In the genomic region with DNA sequence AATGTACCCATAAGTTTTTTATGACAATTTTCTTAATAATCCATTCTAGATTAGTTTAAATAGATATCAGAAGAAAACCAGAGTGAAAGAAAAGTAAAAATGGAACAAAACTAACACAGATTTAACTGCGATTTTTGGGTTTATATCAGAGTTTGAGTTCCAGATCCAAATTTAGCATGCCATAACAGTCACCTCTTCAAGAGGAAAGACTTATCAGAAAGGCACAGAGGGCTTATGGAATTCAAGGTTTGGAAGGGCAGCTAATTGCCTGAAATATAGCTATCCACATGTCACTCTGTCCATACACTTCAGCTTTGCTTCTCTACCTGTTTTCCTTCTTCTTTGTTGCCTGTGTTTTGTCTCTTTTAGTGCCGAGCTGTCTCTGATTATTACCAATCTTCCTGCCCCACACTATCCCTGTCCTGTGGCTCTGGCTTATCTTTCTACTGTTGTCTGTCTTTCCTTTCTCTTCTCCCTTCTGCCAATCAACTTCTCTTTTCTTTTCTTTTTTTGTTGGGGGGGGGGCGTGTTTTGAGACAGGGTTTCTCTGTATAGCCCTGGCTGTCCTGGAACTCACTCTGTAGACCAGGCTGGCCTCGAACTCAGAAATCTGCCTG, we compare ENCODE assay signal across 52 mouse cellular contexts. TPM values are rescaled to one million over a fixed set of nuclear protein-coding genes. Genes with fewer than 3 reads are reported as not detected.
"Had no signal": no experiment of that assay in that cellular context is flagged by ENCODE, and none has a peak within 500 bp of the region (broad histone marks: within the 10 kb centered on the region; RNA-seq: fewer than 3 reads in every experiment).

No protein-coding gene starts in this region.

- H3K36me3 ChIP-seq: heart, embryonic 12.5 days; heart, embryonic 13.5 days; heart, embryonic 15.5 days; hindbrain, embryonic 10.5 days; hindbrain, embryonic 12.5 days; hindbrain, embryonic 13.5 days; hindbrain, embryonic 15.5 days; intestine, embryonic 15.5 days; kidney, embryonic 15.5 days had no signal

- H3K27me3 ChIP-seq: heart, embryonic 12.5 days; heart, embryonic 13.5 days; heart, embryonic 15.5 days; hindbrain, embryonic 12.5 days; hindbrain, embryonic 13.5 days; hindbrain, embryonic 15.5 days; intestine, embryonic 15.5 days; kidney, embryonic 15.5 days had no signal

- H3K9ac ChIP-seq: heart, embryonic 12.5 days; heart, embryonic 13.5 days; heart, embryonic 15.5 days; hindbrain, embryonic 12.5 days; hindbrain, embryonic 13.5 days; hindbrain, embryonic 14.5 days; hindbrain, embryonic 15.5 days; intestine, embryonic 15.5 days; kidney, embryonic 15.5 days had no signal

- H3K4me1 ChIP-seq: heart, embryonic 12.5 days; heart, embryonic 13.5 days; heart, embryonic 15.5 days; hindbrain, embryonic 10.5 days; hindbrain, embryonic 12.5 days; hindbrain, embryonic 13.5 days; hindbrain, embryonic 15.5 days; intestine, embryonic 15.5 days; kidney, embryonic 15.5 days had no signal

- H3K27ac ChIP-seq: heart, embryonic 13.5 days; heart, embryonic 15.5 days; hindbrain, embryonic 10.5 days; hindbrain, embryonic 12.5 days; hindbrain, embryonic 13.5 days; hindbrain, embryonic 14.5 days; hindbrain, embryonic 15.5 days; hindbrain, postnatal 0 days; intestine, embryonic 15.5 days; kidney, embryonic 15.5 days; kidney, postnatal 0 days; layer of hippocampus, adult 2 months; left cerebral cortex, adult 2 months had no signal

- H3K9me3 ChIP-seq: heart, embryonic 12.5 days; heart, embryonic 13.5 days; heart, embryonic 15.5 days; hindbrain, embryonic 10.5 days; hindbrain, embryonic 12.5 days; hindbrain, embryonic 13.5 days; hindbrain, embryonic 15.5 days; intestine, embryonic 15.5 days; kidney, embryonic 15.5 days had no signal

- DNase-seq: heart, postnatal 10 days; heart, postnatal 14 days; heart, postnatal 36 days; heart, postnatal 4 days; kidney, adult 11 months; kidney, adult 18-20 months; kidney, adult 2 months; kidney, adult 8-10 months; kidney, adult 9 months; kidney, postnatal 10 days; kidney, postnatal 14 days; kidney, postnatal 25 days; kidney, postnatal 36 days; kidney, postnatal 4 days; layer of hippocampus, adult 9-11 months; layer of hippocampus, postnatal 36 days had no signal

- H3K4me3 ChIP-seq: heart, embryonic 12.5 days; heart, embryonic 13.5 days; heart, embryonic 15.5 days; hindbrain, embryonic 10.5 days; hindbrain, embryonic 12.5 days; hindbrain, embryonic 13.5 days; hindbrain, embryonic 15.5 days; intestine, embryonic 15.5 days; kidney, embryonic 15.5 days; layer of hippocampus, adult 2 months; left cerebral cortex, adult 2 months had no signal

RNA-seq across cellular contexts. Expression of a gene that starts 36.6 kb away (rescaled TPM):
- total RNA-seq: heart, postnatal 10 days; heart, postnatal 14 days; heart, postnatal 25 days; heart, postnatal 36 days; heart, postnatal 4 days; hematopoietic stem cell, adult 5-6 weeks; hindbrain, postnatal 0 days; layer of hippocampus, adult 18-20 months; layer of hippocampus, adult 2 months; layer of hippocampus, adult 8-10 months; layer of hippocampus, postnatal 10 days; layer of hippocampus, postnatal 14 days; layer of hippocampus, postnatal 25 days; layer of hippocampus, postnatal 36 days; left cerebral cortex, adult 18-20 months; left cerebral cortex, adult 2 months; left cerebral cortex, adult 8-10 months had no signal
- polyA plus RNA-seq: heart, embryonic 11.5 days; heart, embryonic 12.5 days; heart, embryonic 13.5 days; heart, embryonic 14.5 days; heart, embryonic 15.5 days; heart, embryonic 16.5 days; heart, postnatal 0 days; hindbrain, embryonic 10.5 days; hindbrain, embryonic 11.5 days; hindbrain, embryonic 12.5 days; hindbrain, embryonic 13.5 days; hindbrain, embryonic 14.5 days; hindbrain, embryonic 15.5 days; hindbrain, embryonic 16.5 days; hindbrain, postnatal 0 days; inflammation-experienced regulatory T-cells, adult 6 months; intestine, embryonic 14.5 days; intestine, embryonic 15.5 days; intestine, embryonic 16.5 days; intestine, postnatal 0 days; kidney, adult 2 months; kidney, embryonic 14.5 days; kidney, embryonic 15.5 days; kidney, embryonic 16.5 days; kidney, postnatal 0 days; large intestine, adult 2 months had no signal
